ENCODE assay signal across 9 mouse cellular contexts in genomic region chr9:103008079-103008855, GRCm38 (mm10). TPM values are rescaled to one million over a fixed set of nuclear protein-coding genes. Genes with fewer than 3 reads are reported as not detected.
DNase-seq lines count a peak whose midpoint lies in the region; ATAC-seq and TF ChIP-seq lines count a peak whose summit lies in the region.
"Had no signal": no experiment of that assay in that cellular context is flagged by ENCODE, and none has a peak within 500 bp of the region (broad histone marks: within the 10 kb centered on the region; RNA-seq: fewer than 3 reads in every experiment).

No protein-coding gene starts in this region.

- H3K27ac ChIP-seq in gastrocnemius, adult 2 months: peak overlapping the region; percentile 66
- peak overlapping the region; percentile 81 for H3K27ac ChIP-seq in heart, embryonic 12.5 days (ENCODE audit: poor library complexity, severe bottlenecking)
- H3K27ac ChIP-seq in kidney, embryonic 16.5 days (ENCODE audit: low read length): peak overlapping the region; percentile 86

- TF ChIP-seq CTCF in gastrocnemius, adult 2 months (IDR thresholded peaks at IDR 0.05): no peak
- TF ChIP-seq CTCF in brain, embryonic 14.5 days (IDR thresholded peaks at IDR 0.05; ENCODE audit: borderline replicate concordance, extremely low read depth, insufficient read depth, insufficient read length): no peak

- H3K36me3 ChIP-seq in heart, embryonic 12.5 days: no peaks in the 10 kb centered on the region
- no peaks in the 10 kb centered on the region for H3K36me3 ChIP-seq in kidney, embryonic 16.5 days (ENCODE audit: insufficient read depth, low read length)

- H3K9ac ChIP-seq in heart, embryonic 12.5 days: peak overlapping the region; percentile 77
- peak overlapping the region; percentile 76 for H3K9ac ChIP-seq in kidney, embryonic 16.5 days (replicated peaks; ENCODE audit: low read length)

- TF ChIP-seq POLR2A in brain, embryonic 14.5 days (IDR thresholded peaks at IDR 0.05; ENCODE audit: borderline replicate concordance, extremely low read depth, insufficient read depth, insufficient read length, poor library complexity, severe bottlenecking): no peak

- peak overlapping the region; percentile 99 for H3K4me2 ChIP-seq in heart, embryonic 12.5 days
- peak overlapping the region; percentile 96 for H3K4me2 ChIP-seq in kidney, embryonic 16.5 days (replicated peaks; ENCODE audit: low read depth, low read length)

- intact Hi-C loops in gastrocnemius, adult 2 months (cut with DNase I): no loop called here
- intact Hi-C loops in left cerebral cortex, postnatal 14 days (cut with DNase I): no loop called here

- H3K9me3 ChIP-seq in heart, embryonic 12.5 days (replicated peaks): no peaks in the 10 kb centered on the region
- no peaks in the 10 kb centered on the region for H3K9me3 ChIP-seq in kidney, embryonic 16.5 days (ENCODE audit: low read length)

- peaks cover 51% of the 10 kb centered on the region for H3K4me1 ChIP-seq in heart, embryonic 12.5 days (replicated peaks)
- peaks cover 27% of the 10 kb centered on the region for H3K4me1 ChIP-seq in kidney, embryonic 16.5 days (ENCODE audit: insufficient read depth, low read length)

- peak; percentile 33 for DNase-seq in gastrocnemius, adult 2 months
- no peak for DNase-seq in gastrocnemius, postnatal 25 days
- DNase-seq in brain, embryonic 14.5 days (ENCODE audit: low read depth): peak; percentile 23
- DNase-seq in lung, postnatal 14 days: peak; percentile 70
- peak; percentile 43 to 57 for DNase-seq in urinary bladder, postnatal 36 days (ENCODE audit: low spot score in 2 of 2)
- DNase-seq in left cerebral cortex, postnatal 14 days (ENCODE audit: low spot score in 2 of 2): no peak

- H3K27me3 ChIP-seq in heart, embryonic 12.5 days (replicated peaks): peaks cover 7% of the 10 kb centered on the region
- H3K27me3 ChIP-seq in kidney, embryonic 16.5 days (ENCODE audit: insufficient read depth, low read length): peaks cover 5% of the 10 kb centered on the region; the same call in 1 of the 2 replicates

- peak overlapping the region; percentile 71 for H3K4me3 ChIP-seq in gastrocnemius, adult 2 months
- peak overlapping the region; percentile 56 for H3K4me3 ChIP-seq in heart, embryonic 12.5 days
- peak overlapping the region; percentile 56 for H3K4me3 ChIP-seq in kidney, embryonic 16.5 days (ENCODE audit: low read length)

- ATAC-seq in heart, embryonic 12.5 days (ENCODE audit: insufficient number of reproducible peaks, low FRiP score): no peak; the same call in none of the 2 replicates
- ATAC-seq in kidney, embryonic 16.5 days (ENCODE audit: low FRiP score, low TSS enrichment): peak; percentile 65; the same call in 1 of the 2 replicates

- WGBS in heart, embryonic 12.5 days: under 1% methylated on average over 46 of the region's 50 CpGs
- WGBS in kidney, embryonic 16.5 days: 1% methylated on average over 50 of the region's 50 CpGs

RNA-seq across cellular contexts. Expression of gene Slco2a1, which starts 19.8 kb away (rescaled TPM):
- total RNA-seq in gastrocnemius, adult 2 months (2021): under 1 TPM; 0.59 to 0.84 TPM
- under 1 TPM; 0.77 to 0.80 TPM for total RNA-seq in gastrocnemius, postnatal 25 days (2021)
- 1.2 and 1.9 TPM in 2 replicates for polyA plus RNA-seq in brain, embryonic 14.5 days (2012; rRNA removed)
- polyA plus RNA-seq in heart, embryonic 12.5 days (2016; fragmentation: Nextera tagmentation; extraction: Ambion mirVana): 7.1 and 9.0 TPM in 2 replicates
- polyA plus RNA-seq in kidney, embryonic 16.5 days (2015; fragmentation: Nextera tagmentation; extraction: Ambion mirVana): 7.7 and 8.2 TPM in 2 replicates
- total RNA-seq in left cerebral cortex, postnatal 14 days (2021): 1 to 10 TPM; 1.5 to 2.3 TPM
- total RNA-seq: MEL had no signal

Comparison
In these comparisons a context has a peak if more than half of its experiments do, and no peak if none do; other contexts are left out.
1. DNase-seq: peak in gastrocnemius, adult 2 months (single experiment), brain, embryonic 14.5 days (single experiment), lung, postnatal 14 days (single experiment) and urinary bladder, postnatal 36 days (2 of 2); none in gastrocnemius, postnatal 25 days (single experiment) and left cerebral cortex, postnatal 14 days (0 of 2).
2. Peak in every context shown above with its lines, with median percentiles within 50 percentile points of each other: H3K27ac ChIP-seq and H3K4me3 ChIP-seq.